Mouse (Mus musculus) neural tube, embryonic 10.5 days (tissue): ENCODE results near the gene Gpbar1.

Experiments
- DNase-seq: peaks from one replicate; pipeline ENCODE4 v3.0.0-alpha.2; 2017; ENCODE audit warnings: low spot score; ENCODE audit errors: extremely low spot score

The Gpbar1 gene

DNA sequence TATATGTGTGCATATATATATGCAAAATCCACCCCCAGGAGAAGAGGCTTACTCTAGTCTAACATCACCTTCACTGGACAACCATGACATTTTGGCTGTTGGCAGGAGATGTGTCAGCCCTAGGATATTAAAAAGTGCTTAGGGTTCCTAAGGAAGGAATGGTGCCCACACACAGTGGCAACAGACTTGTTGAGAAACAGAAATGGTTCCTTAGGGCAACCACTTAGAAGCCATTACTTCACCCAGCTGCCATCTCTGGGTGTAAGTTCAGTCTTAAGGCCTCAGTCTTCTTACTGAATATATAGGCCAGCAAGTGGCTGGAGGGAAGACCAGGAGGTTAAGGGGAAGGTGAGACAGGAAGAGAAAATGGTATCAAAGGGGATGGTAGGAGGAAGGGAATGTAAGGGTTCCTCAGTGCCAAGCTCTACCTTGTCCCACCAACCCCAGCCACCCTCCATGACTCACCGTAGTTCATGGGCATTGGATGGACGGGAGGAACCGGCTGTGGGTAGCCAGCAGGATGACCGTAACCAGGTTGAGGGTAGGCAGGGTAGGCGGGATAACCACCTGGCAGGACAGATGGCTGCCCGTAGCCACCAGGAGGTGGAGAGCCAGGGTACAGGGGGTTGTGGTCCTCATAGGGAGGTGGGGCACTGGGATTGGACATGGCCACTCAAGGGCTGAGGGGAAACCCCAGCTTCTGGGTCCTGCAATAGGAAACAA, 16.5 kb downstream of the Gpbar1 start:
- no peak for DNase-seq

DNA sequence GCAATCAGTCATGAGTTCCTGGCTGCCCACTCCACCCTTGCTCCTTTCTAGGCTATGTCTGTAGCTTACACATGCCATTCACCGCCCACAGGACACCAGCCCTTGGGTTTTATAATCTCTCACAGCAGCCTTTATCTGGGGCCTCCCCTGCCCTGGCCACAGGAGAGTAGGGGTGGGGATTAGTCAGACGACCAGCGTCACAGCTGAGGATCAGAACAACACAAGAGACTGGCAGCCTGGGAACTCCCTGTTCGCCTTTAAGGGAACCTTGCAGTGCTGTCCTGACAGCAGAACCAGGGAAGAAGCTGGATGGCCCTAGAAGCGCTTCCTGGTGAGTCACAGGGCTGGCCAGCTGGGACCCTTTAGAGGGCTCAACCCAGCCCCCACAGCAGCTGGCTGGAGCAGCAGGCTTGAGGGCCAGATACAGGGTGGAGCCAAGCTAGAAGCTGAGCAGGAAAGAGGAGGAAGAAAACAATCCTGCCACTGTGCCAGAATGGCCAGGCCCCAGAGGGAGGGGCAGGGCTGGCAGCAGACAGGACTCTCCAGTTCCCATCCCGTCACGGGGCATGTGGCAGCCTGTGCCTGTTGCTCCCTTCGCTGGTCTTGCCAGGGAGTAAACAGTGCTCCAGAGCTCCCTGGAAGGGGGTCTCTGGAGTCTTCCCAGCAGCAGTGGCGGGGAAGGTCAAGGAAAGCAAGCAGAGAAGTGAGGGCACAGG, 17.3 kb downstream of the Gpbar1 start:
- DNase-seq, result peak; percentile 51

DNA sequence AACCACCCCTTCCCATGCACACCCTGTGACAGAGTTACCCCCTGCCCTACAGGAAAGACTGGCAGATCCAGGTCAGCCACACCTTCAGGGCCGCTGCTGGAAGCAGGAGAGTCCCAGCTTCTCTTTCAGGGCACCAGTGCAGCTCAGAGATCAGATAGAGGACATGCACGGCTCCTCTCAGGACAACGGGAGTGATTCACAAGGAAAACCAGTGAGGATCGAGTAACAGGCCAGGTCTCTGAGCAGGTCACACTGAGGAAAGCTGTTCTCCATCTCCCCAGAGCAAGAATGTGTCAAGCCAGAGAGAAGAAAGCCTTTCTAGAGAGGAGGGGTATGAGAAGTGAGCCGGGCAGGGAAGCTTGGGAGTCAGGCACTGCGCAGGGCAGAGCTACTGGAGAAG, 18.1 kb downstream of the Gpbar1 start:
- DNase-seq, result no peak

DNA sequence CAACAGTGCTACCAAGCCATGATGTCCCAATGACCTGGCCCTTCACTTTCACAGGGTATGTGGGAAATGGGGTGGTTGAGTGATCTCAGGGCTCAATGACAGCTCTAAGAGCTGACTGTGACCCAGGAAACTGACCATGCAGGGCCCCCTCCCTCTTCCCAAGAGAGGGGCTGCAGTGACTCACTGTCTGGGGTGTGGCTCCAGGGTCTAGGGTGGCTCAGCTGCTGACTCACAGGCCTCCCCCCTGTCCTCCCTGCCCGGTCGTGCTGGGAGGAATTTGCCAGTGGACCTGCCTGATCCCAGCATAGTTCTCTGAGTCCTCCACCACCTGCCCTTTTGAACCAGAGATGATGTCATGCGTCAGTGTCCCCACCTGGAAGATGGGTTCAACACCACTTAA, 18.9 kb downstream of the Gpbar1 start:
- DNase-seq, result no peak

DNA sequence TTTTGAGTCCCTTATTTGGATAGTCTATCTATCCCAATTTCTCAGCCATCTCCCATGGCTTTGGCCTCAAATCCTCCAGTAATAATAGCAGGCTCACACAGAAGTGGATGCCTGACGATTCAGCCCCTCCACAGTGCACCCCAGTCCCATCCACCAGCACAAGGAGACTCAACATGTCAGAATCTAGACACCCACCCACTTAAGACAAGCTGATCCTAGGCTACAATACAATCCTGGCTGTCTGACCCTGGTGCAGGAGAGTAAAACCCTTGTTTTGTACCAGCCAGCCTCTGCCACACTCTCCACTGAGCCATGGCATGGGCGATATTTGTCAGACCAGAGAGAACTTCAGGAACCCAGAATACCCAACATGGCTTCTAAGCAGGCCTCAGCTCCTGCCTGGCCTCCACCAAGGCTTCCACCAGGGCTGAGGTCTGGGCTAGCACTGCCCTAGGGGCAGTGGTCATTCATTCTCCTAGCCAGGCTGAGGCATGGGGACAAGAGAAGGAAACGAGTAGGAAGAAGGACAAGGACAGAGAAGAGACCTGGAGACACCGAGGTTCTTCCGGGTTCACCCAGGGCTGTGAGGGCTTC, 19.9 kb downstream of the Gpbar1 start:
- DNase-seq, result no peak

DNA sequence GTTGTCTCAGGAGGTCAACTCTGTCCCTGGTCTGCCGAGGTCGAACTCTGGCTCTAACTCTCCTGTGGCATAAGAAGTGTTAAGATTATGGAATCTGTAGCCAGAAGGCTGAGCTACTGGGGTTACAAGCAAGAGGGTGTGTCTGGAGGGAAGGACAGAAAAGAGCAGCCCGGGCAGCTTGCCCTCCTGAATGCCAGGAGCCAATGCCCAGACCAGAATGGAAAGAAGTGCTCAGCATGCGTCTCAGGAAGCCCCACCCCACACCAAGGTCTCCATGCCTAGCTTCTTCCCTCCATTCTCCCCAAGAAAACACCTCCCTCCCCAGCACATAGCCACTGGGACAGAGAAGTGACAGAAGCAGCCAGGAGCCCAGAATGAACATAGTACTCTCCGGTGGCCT, 20.6 kb downstream of the Gpbar1 start:
- DNase-seq, result no peak

DNA sequence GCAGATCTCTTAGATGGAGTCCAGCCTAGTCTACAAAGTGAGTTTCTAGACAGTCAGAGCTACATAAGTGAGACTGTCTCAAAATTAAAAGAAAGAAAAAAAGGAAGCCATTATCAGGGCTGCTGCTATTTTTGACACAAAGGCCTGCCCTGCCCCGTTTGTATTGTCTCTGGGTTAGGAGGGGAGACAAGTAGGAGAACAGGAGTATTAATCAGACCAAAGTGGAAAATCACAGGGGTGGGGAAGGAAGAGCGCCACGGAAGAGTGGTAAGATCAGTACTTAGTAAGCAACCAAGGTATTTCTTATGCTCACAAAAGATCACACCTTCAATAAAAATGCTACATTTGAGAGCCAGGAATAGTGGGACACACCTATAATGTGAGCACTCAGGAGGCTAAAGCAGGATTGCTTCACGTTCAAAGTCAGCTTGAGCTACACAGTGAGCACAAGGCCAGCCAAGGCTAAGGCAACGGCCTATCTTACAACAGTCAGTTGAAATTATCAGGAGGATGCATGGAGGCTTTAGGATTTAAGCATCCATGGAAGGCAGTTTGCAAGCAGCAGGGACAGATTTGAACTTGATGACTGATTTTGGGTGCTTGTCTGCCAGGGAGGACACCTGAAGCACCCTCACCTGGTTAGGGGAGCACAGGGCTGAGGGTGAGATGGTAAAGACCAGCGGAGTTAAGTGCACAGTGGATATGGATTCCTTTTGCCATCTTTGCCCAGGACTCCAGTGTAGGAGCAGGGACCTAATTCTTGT, 22.2 kb downstream of the Gpbar1 start:
- no peak for DNase-seq

DNA sequence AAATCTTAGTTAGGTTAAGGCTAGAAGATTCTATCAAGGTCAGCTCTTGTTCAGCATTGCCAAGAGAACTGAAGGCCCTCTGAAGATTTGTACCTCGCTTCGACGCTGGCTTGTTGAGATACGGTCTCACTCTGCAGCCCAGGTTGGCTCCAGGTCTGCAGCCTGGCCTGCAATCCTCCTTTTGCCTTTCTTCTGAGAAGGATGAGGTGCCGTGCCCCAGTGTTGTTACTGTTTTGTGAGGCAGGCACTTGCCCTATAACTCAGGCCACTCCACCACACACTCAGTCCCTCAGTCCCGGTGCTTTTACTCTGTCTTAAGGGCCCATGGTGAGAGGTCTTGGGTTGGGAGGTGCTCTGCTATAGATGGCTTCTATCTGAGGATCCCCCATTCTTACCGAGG, 23.9 kb downstream of the Gpbar1 start:
- no peak for DNase-seq

DNA sequence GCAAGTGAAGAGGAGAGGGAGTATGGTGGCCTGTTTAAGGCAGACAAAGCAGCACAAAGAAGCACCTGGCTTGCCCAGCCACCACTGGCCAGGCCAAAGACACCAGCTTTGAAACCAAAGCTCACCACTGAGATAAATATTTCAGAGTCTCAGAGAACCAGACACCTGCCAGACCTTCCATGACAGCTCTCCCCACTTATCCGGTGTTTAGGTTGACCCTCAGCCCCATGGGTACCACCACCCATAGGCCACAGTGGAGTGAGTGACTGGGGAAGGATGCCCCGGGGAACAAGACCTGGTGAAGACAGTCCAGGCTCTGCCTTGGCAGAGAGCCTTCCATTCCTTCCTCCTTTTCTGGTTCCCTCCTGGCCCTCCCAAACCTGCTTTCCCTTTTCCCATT, 24.5 kb downstream of the Gpbar1 start:
- no peak for DNase-seq

DNA sequence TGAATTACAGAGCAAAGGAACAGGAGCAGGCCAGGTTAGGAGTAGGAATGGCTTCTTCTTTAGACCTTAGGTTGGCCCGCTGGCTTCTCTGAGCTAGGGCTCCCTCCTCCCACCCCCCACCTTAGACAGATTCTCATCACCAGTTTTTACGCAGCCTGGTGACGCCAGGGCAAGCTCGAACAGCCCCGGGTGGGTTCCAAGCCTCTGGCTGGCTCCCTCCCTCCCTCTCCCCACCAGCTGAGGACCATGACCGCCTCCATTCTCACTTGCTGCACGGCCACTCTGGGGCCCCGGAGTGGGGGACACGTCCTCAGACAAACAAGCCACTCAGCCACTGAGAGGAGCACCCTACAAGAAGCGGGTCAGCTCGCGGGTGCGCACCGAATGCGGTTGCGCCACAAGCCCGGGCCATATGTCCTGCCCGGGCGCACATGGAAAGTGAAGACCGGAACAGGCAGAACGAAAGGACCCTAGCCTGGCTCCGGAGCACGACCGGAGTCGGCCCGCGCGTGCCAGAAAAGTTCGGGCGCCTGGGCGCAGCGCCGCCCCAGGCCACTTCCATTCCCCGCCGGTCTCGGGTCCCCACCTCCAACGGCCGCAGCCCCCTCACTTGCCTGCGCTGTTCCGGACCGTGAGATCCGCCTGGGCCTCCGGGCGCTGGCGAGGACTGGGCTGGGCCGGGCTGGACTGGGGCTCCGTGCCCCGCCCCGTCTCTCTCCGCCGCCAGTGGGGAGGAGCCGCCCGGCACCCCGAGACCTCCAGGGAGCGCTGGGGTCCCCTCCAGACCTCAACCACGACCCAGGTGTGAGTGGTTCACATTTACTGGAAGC, 25.4 kb downstream of the Gpbar1 start:
- peak; percentile 74 for DNase-seq

DNA sequence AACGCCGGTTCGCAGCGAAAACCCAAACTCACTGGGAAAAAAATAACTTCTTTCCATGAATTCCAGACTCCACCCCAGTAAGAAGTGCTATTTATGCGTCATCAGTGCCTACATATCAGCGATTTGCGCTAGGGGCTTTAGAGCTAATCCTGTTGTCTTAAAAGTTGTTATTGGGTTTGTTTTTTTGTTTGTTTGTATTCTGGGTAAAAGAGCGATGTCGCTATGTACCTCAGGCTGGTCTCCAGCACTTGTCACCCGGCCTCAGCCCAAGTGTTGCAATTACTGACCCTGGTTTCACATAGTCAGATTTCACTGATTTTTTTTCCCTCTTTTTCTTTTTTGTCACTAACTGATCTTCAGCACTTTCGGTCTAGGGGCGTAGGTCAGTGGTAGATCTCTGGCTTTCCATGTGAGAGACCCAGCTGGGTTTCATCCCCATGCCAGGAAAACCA, 26.0 kb downstream of the Gpbar1 start:
- no peak for DNase-seq

DNA sequence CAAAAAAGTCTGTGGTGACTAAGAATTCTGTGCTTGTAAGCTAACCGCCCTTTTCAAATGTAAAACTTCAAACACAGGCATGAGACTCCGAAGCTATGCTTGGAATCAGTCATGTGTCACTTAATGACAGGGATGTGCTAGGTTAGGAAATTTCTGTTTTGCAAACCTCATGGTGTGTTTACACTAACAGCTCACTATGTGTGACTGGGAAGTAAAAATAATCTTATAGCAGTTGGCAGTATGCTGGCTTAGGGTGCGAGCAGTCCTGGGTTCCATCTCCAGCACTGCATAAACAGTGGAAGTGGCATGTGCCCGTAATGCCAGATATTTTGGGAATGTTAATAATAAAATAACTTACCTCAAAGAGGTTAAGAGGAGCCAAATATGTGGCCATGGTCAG, 26.6 kb downstream of the Gpbar1 start:
- no peak for DNase-seq

DNA sequence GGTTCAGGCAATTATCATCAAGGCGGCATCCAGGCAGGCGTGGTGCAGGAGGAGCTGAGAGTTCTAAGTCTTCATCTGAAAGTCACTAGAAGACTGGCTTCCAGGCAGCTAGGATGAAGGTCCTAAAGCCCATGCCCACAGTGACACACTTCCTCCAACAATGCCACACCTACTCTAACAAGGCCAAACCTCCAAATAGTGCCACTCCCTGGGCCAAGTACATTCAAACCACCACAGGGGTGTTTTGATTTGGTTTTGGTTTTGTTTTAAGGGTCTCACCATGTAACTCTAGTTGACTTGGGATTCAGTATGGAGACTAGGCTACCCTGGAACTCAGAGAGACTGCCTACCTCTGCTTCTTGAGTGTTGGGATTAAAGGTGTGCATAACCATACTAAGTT, 27.2 kb downstream of the Gpbar1 start, which contains the start of gene Tmbim1:
Gene Tmbim1 (minus strand): TSS at position 101 of the 400 bp plus-strand sequence.
- DNase-seq, result no peak

DNA sequence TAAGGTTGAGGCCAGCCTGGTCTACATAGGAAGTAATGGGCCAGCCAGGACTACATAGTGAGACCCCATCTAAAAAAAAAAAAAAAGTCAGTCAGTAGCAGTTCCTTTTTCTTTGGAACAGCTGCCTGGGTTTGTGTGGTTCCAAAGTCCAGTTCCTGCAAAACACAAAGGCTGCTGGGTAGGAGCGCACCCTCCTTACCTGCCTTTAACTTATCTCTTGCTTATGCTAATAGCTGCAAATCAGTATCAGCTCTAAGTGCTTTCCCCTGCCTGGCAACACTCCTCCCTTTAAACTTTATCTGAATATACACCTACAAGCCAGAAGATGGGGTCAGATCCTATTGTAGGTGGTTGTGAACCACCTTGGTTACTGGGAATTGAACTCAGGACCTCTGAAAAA, 28.8 kb downstream of the Gpbar1 start:
- no peak for DNase-seq

DNA sequence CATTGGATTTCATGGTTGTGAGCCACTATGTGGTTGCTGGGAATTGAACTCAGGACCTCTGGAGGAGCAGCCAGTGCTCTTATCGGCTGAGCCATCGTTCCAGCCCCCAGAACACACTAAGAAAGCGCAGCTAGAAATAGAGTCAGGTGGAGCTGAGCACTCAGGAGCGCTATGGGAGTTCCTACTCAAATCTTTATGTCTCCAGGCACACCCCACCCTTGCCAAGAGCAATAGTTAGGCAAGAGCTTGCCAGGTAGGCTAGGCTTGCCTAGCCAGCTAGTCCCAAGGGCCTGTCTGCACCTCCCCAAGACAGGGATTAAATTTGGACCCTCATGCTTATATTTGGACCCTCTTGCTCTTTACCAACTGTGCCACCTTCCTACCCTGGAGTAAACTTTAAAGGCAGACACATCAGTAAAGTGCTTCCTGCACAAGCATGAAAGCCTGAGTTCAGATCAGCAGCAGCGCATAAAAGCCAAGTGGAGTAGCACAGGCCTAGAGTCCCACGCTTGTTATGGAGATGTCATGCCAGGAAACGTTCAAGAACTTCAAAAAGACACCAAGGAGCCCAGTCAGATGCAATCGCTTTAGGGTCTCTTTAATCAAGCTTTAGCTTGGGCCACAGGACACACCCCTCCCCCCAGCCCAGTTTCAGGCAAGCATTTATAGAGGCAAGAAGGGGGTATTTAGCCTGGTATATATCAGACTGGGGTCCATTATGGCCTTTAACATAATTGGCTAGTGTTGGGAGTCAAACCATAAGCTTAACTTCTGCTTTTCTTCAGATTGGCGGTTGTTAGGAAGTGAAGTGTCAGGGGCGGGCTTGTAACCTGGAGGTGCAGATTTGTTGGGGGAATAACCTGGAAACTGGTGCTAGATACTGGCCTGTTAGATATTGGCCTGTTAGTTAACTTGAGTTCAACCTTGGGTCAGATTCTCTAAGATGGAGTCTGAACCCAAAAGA, 29.9 kb downstream of the Gpbar1 start:
- DNase-seq, result no peak

DNA sequence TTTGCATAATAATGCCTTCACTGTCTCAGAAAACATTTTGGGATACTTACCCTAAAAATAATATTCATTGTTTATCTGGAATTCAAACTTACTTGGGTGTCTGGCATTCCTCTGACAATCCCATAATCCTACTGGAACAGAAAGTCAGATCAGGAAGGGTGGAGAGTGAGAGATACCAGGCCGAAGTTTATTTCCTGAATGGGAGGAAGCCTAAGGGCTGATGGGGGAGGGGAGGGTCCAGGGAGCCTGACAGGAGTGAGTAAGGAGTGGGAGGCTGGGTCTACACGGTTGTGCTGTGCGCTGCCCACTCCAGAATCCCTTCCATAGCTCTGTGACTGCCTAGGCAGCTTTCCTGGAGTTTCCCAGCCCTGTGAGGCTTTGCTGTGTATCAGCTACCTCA, 31.4 kb downstream of the Gpbar1 start:
- DNase-seq, result no peak

DNA sequence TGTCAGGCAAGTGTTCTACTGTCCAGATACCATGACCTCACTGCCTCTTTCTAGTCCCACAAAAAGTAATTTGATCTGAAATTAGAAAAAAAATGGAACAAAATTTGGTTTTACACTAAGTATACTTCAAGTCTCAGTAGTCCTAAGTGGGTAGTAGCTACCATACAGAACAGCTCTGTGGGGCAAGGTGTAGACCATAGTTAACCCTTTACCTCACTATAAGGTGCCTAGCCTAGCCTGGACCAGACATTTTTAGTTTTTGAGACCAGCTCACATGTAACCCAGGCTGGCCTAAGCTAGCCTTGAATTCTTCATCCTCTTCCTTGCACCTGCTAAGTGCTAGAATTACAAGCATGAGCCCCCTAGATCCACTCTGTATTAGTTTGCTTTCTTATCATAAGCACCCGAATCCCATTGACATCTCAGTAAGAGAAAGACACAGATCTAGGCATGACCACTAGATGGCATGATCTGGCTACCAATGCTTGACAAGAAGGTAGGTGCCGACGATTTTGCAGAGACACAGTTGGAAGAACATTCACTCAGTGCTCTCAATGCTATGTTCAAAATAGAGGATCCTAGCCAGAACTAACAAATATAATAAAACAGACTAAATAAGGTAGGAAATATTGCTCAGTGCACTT, 34.8 kb downstream of the Gpbar1 start:
- DNase-seq, result peak; percentile 26

DNA sequence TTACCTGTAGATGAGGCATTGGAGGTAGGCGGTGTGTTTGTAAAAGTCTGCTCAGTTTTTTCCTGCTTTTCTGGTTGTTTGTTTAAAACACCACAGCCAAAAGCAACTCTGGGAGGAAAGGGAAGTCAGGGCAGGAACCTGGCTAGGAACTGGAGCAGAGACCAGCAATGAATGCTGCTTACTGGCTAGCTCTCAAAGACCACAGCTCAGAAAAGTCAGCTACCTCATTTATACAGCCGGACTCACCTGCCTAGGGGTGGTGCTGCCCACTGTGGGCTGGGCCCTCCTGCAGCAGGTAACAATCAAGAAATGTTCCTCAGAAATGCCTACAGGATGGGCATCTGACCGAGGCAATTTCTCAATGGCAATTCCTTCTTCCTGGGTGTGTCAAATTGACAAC, 36.4 kb downstream of the Gpbar1 start:
- DNase-seq, result no peak

DNA sequence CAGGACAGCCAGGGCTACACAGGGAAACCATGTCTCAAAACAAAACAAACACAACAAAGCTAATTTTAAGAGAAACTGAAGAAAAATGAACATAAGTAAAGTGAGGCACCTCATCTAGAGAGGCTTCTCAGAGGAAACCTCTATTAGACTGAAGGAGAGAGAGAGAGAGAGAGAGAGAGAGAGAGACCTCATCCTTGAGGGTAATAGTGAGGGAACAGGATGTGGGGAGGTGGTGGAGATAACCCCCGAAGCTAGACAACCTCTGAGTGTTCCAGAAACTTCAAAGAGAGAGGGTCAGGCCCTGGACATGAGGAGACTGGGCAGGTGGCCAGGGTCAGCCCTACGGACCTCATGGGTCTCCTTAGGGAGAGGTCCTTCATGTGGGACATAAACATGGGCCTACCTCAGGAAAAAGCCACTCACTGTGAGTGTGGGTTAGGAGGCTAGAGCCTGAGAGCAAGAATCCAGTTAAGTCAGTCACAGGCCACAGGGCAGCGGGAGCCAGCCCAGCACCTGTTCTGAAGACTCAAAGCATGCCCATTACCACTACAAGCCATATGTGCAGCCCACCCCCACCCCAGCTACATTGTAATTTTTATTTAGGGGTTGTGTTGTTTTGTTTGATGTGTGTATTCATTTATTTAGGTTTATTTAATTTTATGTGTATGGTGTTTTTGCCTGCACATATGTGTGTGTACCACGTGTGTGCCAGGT, 37.9 kb downstream of the Gpbar1 start:
- DNase-seq, result no peak
